Mouse (Mus musculus) liver, postnatal 0 days (tissue): Measurements from ENCODE around the gene Inafm2. TPM values are rescaled to one million over a fixed set of nuclear protein-coding genes. Genes with fewer than 3 reads are reported as not detected.

Experiments used
- ATAC-seq: fragments of 200-750 bp; cut with Nextera tagmentation; 2 replicates; pipeline ENCODE4 v1.8.0; 2017; ENCODE audit warnings: mild to moderate bottlenecking, moderate library complexity
- DNase-seq: peaks from one replicate; pipeline ENCODE4 v3.0.0-alpha.2; 2016
- H3K27ac ChIP-seq: fragments of 300-500 bp; sonication (generic); 2 replicates; pipeline ENCODE4 v1.5.1; 2014; ENCODE audit warnings: antibody characterized with exemption, moderate library complexity, mild to moderate bottlenecking, low read depth
- H3K27me3 ChIP-seq: fragments of 300-500 bp; sonication (generic); 2 replicates; pipeline ENCODE4 v1.6.1; 2014; ENCODE audit warnings: low read length, control low read depth, mixed read lengths; ENCODE audit not compliant: insufficient read depth
- H3K36me3 ChIP-seq: fragments of 300-500 bp; sonication (generic); replicated peaks from 2 replicates; pipeline ENCODE4 v1.6.1; 2014; ENCODE audit warnings: mild to moderate bottlenecking, control low read depth, low read length, moderate library complexity, mixed read lengths; ENCODE audit not compliant: insufficient read depth
- H3K4me1 ChIP-seq: fragments of 300-500 bp; sonication (generic); 2 replicates; pipeline ENCODE4 v1.6.1; 2014; ENCODE audit warnings: antibody characterized with exemption, mild to moderate bottlenecking, control low read depth; ENCODE audit not compliant: insufficient read depth
- H3K4me2 ChIP-seq: fragments of 300-500 bp; sonication (generic); 2 replicates; pipeline ENCODE4 v1.6.1; 2014; ENCODE audit warnings: low read depth, mild to moderate bottlenecking, low read length, moderate library complexity, mixed read lengths
- H3K4me3 ChIP-seq: fragments of 300-500 bp; sonication (generic); 2 replicates; pipeline ENCODE4 v1.5.1; 2014; ENCODE audit warnings: low read depth, low read length
- H3K9ac ChIP-seq: fragments of 300-500 bp; sonication (generic); replicated peaks from 2 replicates; pipeline ENCODE4 v1.6.1; 2014; ENCODE audit warnings: mild to moderate bottlenecking, moderate library complexity
- H3K9me3 ChIP-seq: fragments of 300-500 bp; sonication (generic); 2 replicates; pipeline ENCODE4 v1.6.1; 2016; ENCODE audit warnings: mild to moderate bottlenecking, control low read depth, low read length, mixed read lengths
- CTCF ChIP-seq: sonication (generic); IDR thresholded peaks from 2 replicates; pipeline ENCODE4 v1.5.1; 2016; ENCODE audit warnings: antibody characterized with exemption, low read depth
- EP300 ChIP-seq: IDR thresholded peaks from 2 replicates; pipeline ENCODE4 v1.6.1; 2016; ENCODE audit warnings: antibody characterized with exemption, low read depth, mild to moderate bottlenecking
- WGBS: fragments of 180-500 bp; shearing (Covaris S2); extraction: QIAGEN DNeasy Blood & Tissue Kit; methylation state at CpG from one replicate; pipeline ENCODE4 v1.1.7; 2014; ENCODE audit not compliant: insufficient replicate concordance; 5-methylcytosine and 5-hydroxymethylcytosine counted together
- polyA plus RNA-seq: library from polyadenylated mRNA; unstranded; fragments of >200 nt; fragmentation: Nextera tagmentation; extraction: Ambion mirVana; gene quantifications from 2 replicates; pipeline ENCODE4 v1.2.1, GENCODE M21; 2015

The Inafm2 gene
- polyA plus RNA-seq, 1 experiment from 2014 or later = 14.7 TPM

GRCm38 (mm10) chr2:118729816-118730621 is 15.5 kb upstream of the Inafm2 start:
- Histone ChIP-seq H3K27me3 (peaks cover 4% of the 10 kb centered on the region; the same call in 1 of the 2 replicates), H3K4me1 (peaks cover 34% of the 10 kb centered on the region), H3K36me3 (no peaks in the 10 kb centered on the region), H3K9ac (no peak overlapping the region), H3K4me3 (no peak overlapping the region), H3K4me2 (no peak overlapping the region), H3K9me3 (no peaks in the 10 kb centered on the region), H3K27ac (no peak overlapping the region)
- no peak for ATAC-seq
- no peak for DNase-seq
- 28% methylated on average over 8 of the region's 8 CpGs for WGBS
- TF ChIP-seq EP300 (no peak), CTCF (no peak)

GRCm38 (mm10) chr2:118730622-118730915 is 15.0 kb upstream of the Inafm2 start:
- Histone ChIP-seq H3K36me3 (no peaks in the 10 kb centered on the region), H3K27ac (no peak overlapping the region), H3K9me3 (no peaks in the 10 kb centered on the region), H3K9ac (no peak overlapping the region), H3K27me3 (peaks cover 4% of the 10 kb centered on the region; the same call in 1 of the 2 replicates), H3K4me3 (no peak overlapping the region), H3K4me1 (peaks cover 34% of the 10 kb centered on the region), H3K4me2 (no peak overlapping the region)
- DNase-seq (peak; percentile 74), ATAC-seq (no peak)
- WGBS = 4% methylated on average over 3 of the region's 3 CpGs
- TF ChIP-seq EP300 (no peak), CTCF (peak; percentile 85)

- Histone ChIP-seq H3K27me3 (peaks cover 4% of the 10 kb centered on the region; the same call in 1 of the 2 replicates), H3K4me3 (no peak overlapping the region), H3K9ac (no peak overlapping the region), H3K36me3 (no peaks in the 10 kb centered on the region), H3K4me1 (peaks cover 23% of the 10 kb centered on the region), H3K27ac (no peak overlapping the region), H3K9me3 (no peaks in the 10 kb centered on the region), H3K4me2 (no peak overlapping the region)
- DNase-seq (no peak), ATAC-seq (no peak)
- no peak for TF ChIP-seq EP300
- TF ChIP-seq CTCF = no peak
- WGBS = 71% methylated on average over 5 of the region's 5 CpGs
Observed at GRCm38 (mm10) chr2:118731981-118732380, 13.6 kb upstream of the Inafm2 start.

GRCm38 (mm10) chr2:118733341-118733740 is 12.2 kb upstream of the Inafm2 start:
- peaks cover 4% of the 10 kb centered on the region; the same call in 1 of the 2 replicates for H3K27me3 ChIP-seq
- ATAC-seq (no peak), DNase-seq (no peak)
- H3K4me1 ChIP-seq = peaks cover 16% of the 10 kb centered on the region
- TF ChIP-seq EP300 (no peak), CTCF (no peak)
- no peaks in the 10 kb centered on the region for H3K36me3 ChIP-seq
- H3K27ac ChIP-seq = no peak overlapping the region
- H3K9ac ChIP-seq = no peak overlapping the region
- no peak overlapping the region for H3K4me2 ChIP-seq
- H3K9me3 ChIP-seq = no peaks in the 10 kb centered on the region
- 78% methylated on average over 5 of the region's 5 CpGs for WGBS
- H3K4me3 ChIP-seq = no peak overlapping the region

DNA sequence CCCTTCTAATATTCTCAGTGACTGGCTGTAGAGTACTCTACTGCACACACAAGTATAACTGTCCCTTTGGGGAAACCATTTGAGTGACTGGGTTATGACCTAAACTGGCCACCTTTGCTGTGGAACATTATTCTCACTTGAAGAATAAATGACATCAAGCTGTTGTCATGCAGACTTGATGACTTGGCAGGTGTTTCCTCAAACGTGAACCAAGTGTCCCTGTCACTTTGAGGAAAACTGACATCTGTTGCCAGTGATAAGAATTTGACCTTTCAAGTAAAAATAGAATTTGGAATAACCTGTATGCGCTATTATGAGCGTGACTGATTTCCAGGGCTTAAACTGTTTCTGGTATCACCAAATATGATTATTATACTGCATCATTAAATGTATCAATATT is 5.2 kb upstream of the Inafm2 start:
- ATAC-seq (no peak), DNase-seq (no peak)
- Histone ChIP-seq H3K4me2 (no peak overlapping the region), H3K9me3 (no peaks in the 10 kb centered on the region), H3K27ac (no peak overlapping the region), H3K36me3 (no peaks in the 10 kb centered on the region), H3K4me1 (peaks cover 8% of the 10 kb centered on the region), H3K9ac (no peak overlapping the region), H3K27me3 (peaks cover 6% of the 10 kb centered on the region), H3K4me3 (no peak overlapping the region)
- 39% methylated on average over 3 of the region's 3 CpGs for WGBS
- no peak for TF ChIP-seq CTCF

- no peak overlapping the region for H3K27ac ChIP-seq
- peaks cover 6% of the 10 kb centered on the region for H3K27me3 ChIP-seq
- TF ChIP-seq CTCF (no peak), EP300 (no peak)
- peaks cover 10% of the 10 kb centered on the region for H3K4me1 ChIP-seq
- H3K4me2 ChIP-seq = no peak overlapping the region
- H3K4me3 ChIP-seq = no peak overlapping the region
- WGBS = 65% methylated on average over 9 of the region's 9 CpGs
- DNase-seq (no peak), ATAC-seq (no peak)
- no peak overlapping the region for H3K9ac ChIP-seq
- H3K36me3 ChIP-seq = no peaks in the 10 kb centered on the region
- no peaks in the 10 kb centered on the region for H3K9me3 ChIP-seq
Observed at GRCm38 (mm10) chr2:118741183-118741582, 4.4 kb upstream of the Inafm2 start.
